Mouse (Mus musculus): ENCODE data around the gene Oard1. TPM values are rescaled to one million over a fixed set of nuclear protein-coding genes. Genes with fewer than 3 reads are reported as not detected.

Oard1 gene
- 2.9 and 3.4 TPM in 2 replicates for polyA plus RNA-seq (2012; rRNA removed; ENCODE audit: low replicate concordance)

DNA sequence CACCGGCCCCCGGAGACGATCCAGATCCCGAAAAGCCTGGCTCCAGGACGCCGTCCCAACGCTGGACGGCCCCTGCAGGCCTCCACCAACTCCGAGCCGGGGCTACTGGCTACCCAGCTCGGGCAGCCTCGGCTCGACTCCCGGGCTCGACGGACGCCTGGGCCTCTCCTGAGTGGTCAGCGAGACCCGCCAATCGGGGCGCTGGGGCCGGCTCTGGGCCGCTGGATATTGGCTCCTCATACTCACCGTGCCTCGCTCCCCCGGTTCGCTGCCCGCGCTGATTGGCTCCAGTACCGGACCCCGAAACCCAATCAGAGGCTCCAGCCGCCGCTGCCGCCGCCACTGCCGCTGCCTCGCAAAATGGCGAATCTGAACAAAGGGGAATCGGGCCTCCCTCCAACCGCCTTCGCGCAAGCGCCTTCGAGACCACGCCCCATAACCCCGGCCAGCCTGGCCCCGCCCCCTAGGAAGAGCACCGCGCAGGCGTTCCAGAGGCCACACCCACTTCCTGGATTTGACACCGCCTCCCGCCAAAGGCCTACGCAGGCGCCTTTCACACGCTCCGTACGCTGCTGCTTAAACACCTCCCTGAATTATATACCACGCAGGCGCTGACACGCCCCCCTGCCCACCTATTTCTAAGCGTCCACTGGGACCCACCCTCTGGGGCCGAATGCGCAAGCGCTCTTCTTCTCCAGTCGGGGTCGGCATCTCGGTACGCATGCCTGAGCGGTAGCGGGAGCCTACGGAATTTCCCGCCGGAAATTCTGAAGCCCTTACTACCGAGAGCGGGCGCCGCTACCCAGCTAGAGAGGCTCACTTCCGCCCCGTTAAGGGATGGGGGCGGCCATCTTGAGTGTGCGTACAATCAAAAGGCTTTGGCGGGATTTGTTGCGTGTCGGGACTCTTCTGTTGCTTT is at the start of gene Oard1, which contains the start of gene Nfya:
Gene Oard1 (plus strand): TSS at position 635 of the 919 bp plus-strand sequence.
Gene Nfya (minus strand): TSS at position 527 of the 919 bp plus-strand sequence.

DNA sequence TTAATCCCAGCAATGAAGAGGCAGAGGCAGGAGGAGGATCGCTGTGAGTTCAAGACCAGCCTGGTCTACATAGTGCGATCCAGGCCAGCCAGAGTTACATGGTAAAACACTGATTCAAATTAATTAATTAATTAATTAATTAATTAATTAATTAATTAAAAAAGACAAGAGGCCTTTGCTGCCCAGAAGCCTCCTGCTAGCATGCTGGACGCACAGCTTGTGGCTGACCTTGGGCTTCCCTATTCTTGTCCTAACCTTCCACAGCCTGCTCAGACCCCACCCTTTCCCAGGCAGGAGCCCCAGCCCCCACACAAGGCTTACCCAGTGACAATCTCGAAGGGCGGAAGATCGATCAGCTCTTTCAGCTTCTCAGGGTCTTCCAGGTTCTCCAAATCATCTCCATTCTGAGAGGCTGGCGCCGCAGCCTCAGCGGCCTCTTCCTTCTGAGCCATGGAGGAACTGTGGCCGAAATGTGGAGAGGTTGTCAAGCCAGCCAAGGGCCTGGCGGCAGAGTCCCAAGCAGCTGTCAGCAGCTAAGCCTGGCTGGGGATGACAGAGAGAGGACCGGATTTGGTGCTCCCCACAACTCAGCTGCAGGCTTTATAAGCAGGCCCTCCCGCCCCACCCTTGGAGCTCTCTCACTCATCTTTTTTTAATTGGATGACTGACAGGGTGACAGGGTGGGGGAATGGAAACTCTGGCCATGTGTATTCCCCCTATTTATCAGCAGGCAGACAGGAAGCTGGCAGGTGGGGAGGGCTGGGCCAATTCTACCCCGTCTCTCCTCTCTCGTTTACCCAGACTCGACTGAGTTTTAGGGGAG is 22.6 kb downstream of the Oard1 start, which contains the start of gene Apobec2:
Gene Apobec2 (minus strand): TSS at position 773 of the 823 bp plus-strand sequence.

DNA sequence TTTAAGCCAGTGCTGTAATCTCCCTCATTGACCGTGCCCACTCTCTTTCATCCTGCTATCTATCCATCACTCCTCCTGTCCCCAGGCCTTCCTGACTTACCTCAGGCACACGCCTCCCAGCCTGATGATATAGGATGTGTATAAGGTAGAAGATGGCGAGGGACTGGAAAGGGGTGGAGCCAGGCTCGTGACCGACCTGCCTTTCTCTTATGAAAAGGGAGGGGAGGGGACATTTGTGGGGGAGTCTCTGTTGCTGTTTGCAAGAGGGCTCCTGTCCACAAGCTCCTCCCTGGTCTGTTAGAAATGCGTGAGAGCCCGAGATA is 41.5 kb downstream of the Oard1 start, which contains the start of gene Tspo2:
Gene Tspo2 (minus strand): TSS at position 170 of the 323 bp plus-strand sequence.

DNA sequence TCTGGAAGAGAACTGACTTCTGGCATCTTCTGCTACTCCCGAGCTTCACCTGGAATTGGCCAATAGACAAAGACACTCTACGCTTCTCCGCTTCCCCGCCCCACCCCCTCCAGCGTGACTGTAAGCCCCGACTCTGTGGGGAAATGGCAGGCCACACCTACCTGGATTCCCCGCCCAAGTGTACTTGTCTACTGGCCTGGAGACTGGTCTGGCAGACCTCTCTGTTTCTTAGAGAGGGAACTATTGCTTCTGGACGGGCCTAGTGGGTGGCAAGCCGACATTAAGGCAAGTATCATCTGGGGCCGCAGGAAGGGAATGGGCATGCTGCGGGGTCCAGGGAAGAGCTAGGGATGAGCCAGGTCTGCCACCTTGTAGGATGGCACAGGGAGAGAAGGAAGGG is 44.9 kb downstream of the Oard1 start, which contains the start of gene Unc5cl:
Gene Unc5cl (plus strand): TSS at position 214 of the 400 bp plus-strand sequence.

Other genes with a start within 250 kb of the Oard1 start
- 1.1 TPM in 1 of 2 replicates, not detected in the other for gene A530064D06Rik, start 242.7 kb upstream of the Oard1 start, polyA plus RNA-seq (2012; rRNA removed; ENCODE audit: low replicate concordance)
- gene Trem1, start 177.2 kb upstream of the Oard1 start, polyA plus RNA-seq (2012; rRNA removed; ENCODE audit: low replicate concordance) = 0.06 TPM in 1 of 2 replicates, not detected in the other
- gene Trem3, start 162.2 kb upstream of the Oard1 start, polyA plus RNA-seq (2012; rRNA removed; ENCODE audit: low replicate concordance) = not detected in 2 replicates
- 1.5 TPM in 2 replicates for gene Treml4, start 145.7 kb upstream of the Oard1 start, polyA plus RNA-seq (2012; rRNA removed; ENCODE audit: low replicate concordance)
- 0.55 and 0.87 TPM in 2 replicates for gene Treml2, start 110.5 kb upstream of the Oard1 start, polyA plus RNA-seq (2012; rRNA removed; ENCODE audit: low replicate concordance)
- gene B430306N03Rik, start 93.9 kb upstream of the Oard1 start, polyA plus RNA-seq (2012; rRNA removed; ENCODE audit: low replicate concordance) = 0.51 and 0.64 TPM in 2 replicates
- gene Trem2, start 63.6 kb upstream of the Oard1 start, polyA plus RNA-seq (2012; rRNA removed; ENCODE audit: low replicate concordance) = 0.36 and 0.89 TPM in 2 replicates
- not detected in 2 replicates for gene Treml1, start 50.1 kb upstream of the Oard1 start, polyA plus RNA-seq (2012; rRNA removed; ENCODE audit: low replicate concordance)
- gene Nfya, start 108 bp upstream of the Oard1 start, polyA plus RNA-seq (2012; rRNA removed; ENCODE audit: low replicate concordance) = 19.6 and 32.5 TPM in 2 replicates
- 0.97 and 2.3 TPM in 2 replicates for gene Apobec2, start 22.9 kb downstream of the Oard1 start, polyA plus RNA-seq (2012; rRNA removed; ENCODE audit: low replicate concordance)
- gene Tspo2, start 41.5 kb downstream of the Oard1 start, polyA plus RNA-seq (2012; rRNA removed; ENCODE audit: low replicate concordance) = 10.4 and 11.7 TPM in 2 replicates
- gene Unc5cl, start 44.9 kb downstream of the Oard1 start, polyA plus RNA-seq (2012; rRNA removed; ENCODE audit: low replicate concordance) = 62.1 and 81.4 TPM in 2 replicates

All from duodenum, adult 2 months (tissue).